Comparison of ENCODE assay signal across 12 mouse cellular contexts in genomic region chrX:146979931-146980330, GRCm38 (mm10). TPM values are rescaled to one million over a fixed set of nuclear protein-coding genes. Genes with fewer than 3 reads are reported as not detected.
A peak's percentile ranks its signal among the peaks of the same experiment; 100 is the strongest.
DNase-seq lines count a peak whose midpoint lies in the region; ATAC-seq and TF ChIP-seq lines count a peak whose summit lies in the region.
"Had no signal": no experiment of that assay in that cellular context is flagged by ENCODE, and none has a peak within 500 bp of the region (broad histone marks: within the 10 kb centered on the region; RNA-seq: fewer than 3 reads in every experiment).

No protein-coding gene starts in this region.

- peak; percentile 46 for DNase-seq in forebrain, embryonic 11.5 days (ENCODE audit: low spot score)
- DNase-seq in forebrain, embryonic 10.5 days (ENCODE audit: extremely low spot score, low spot score), result no peak
- DNase-seq in liver, result peak; percentile 3
- DNase-seq in liver, embryonic 11.5 days (ENCODE audit: low spot score), result no peak
- peak; percentile 13 for DNase-seq in ES-E14 (ENCODE audit: low read depth, low spot score)
- peak; percentile 20 for DNase-seq in embryonic facial prominence, embryonic 11.5 days (ENCODE audit: low spot score)
- DNase-seq in left cerebral cortex, postnatal 25 days (ENCODE audit: low spot score in 2 of 2), result no peak
- DNase-seq in left cerebral cortex, adult 11 months (ENCODE audit: low spot score), result no peak
- DNase-seq: thymus, postnatal 36 days had no signal

- no peak overlapping the region for H3K4me2 ChIP-seq in forebrain, embryonic 11.5 days (ENCODE audit: low read depth, low read length, severe bottlenecking)
- no peak overlapping the region for H3K4me2 ChIP-seq in liver, embryonic 11.5 days
- no peak overlapping the region for H3K4me2 ChIP-seq in embryonic facial prominence, embryonic 11.5 days (ENCODE audit: low read depth, low read length)
- H3K4me2 ChIP-seq: heart, embryonic 15.5 days; lung, embryonic 15.5 days had no signal

- ATAC-seq in forebrain, embryonic 11.5 days (replicated peaks; ENCODE audit: low FRiP score), result no peak
- no peak for ATAC-seq in liver, embryonic 11.5 days (replicated peaks; ENCODE audit: low FRiP score)
- ATAC-seq in embryonic facial prominence, embryonic 11.5 days (replicated peaks; ENCODE audit: insufficient number of reproducible peaks, low FRiP score, low TSS enrichment, low read depth), result no peak

- H3K27me3 ChIP-seq in forebrain, embryonic 11.5 days (ENCODE audit: control insufficient read depth, insufficient read depth, low read length), result no peaks in the 10 kb centered on the region
- H3K27me3 ChIP-seq in forebrain, embryonic 10.5 days (ENCODE audit: poor library complexity, severe bottlenecking), result no peaks in the 10 kb centered on the region
- H3K27me3 ChIP-seq in liver, embryonic 11.5 days (replicated peaks; ENCODE audit: control insufficient read depth, insufficient read depth, low read length), result no peaks in the 10 kb centered on the region
- H3K27me3 ChIP-seq in embryonic facial prominence, embryonic 11.5 days (ENCODE audit: control insufficient read depth, insufficient read depth, low read length), result no peaks in the 10 kb centered on the region
- H3K27me3 ChIP-seq: heart, embryonic 15.5 days; lung, embryonic 15.5 days had no signal

- 69% methylated on average over 5 of the region's 5 CpGs for WGBS in forebrain, embryonic 11.5 days
- WGBS in forebrain, embryonic 10.5 days, result 77% methylated on average over 5 of the region's 5 CpGs
- 56% methylated on average over 5 of the region's 5 CpGs for WGBS in liver, embryonic 11.5 days
- WGBS in embryonic facial prominence, embryonic 11.5 days, result 56% methylated on average over 5 of the region's 5 CpGs

- H3K27ac ChIP-seq in forebrain, embryonic 11.5 days (ENCODE audit: low read depth, low read length), result no peak overlapping the region
- H3K27ac ChIP-seq in forebrain, embryonic 10.5 days, result no peak overlapping the region
- H3K27ac ChIP-seq in liver, embryonic 11.5 days (ENCODE audit: low read depth, low read length), result no peak overlapping the region
- H3K27ac ChIP-seq in ES-E14 (ENCODE audit: insufficient read depth, low read depth, low read length, poor library complexity, severe bottlenecking), result no peak overlapping the region
- H3K27ac ChIP-seq in embryonic facial prominence, embryonic 11.5 days (replicated peaks; ENCODE audit: low read depth, low read length), result no peak overlapping the region
- H3K27ac ChIP-seq: heart, embryonic 15.5 days; lung, embryonic 15.5 days had no signal

- H3K9ac ChIP-seq in forebrain, embryonic 11.5 days (ENCODE audit: low read length), result no peak overlapping the region
- H3K9ac ChIP-seq in liver, embryonic 11.5 days (ENCODE audit: low read depth, low read length), result no peak overlapping the region
- H3K9ac ChIP-seq in ES-E14 (ENCODE audit: insufficient read depth, low read depth, low read length, poor library complexity, severe bottlenecking), result no peak overlapping the region
- H3K9ac ChIP-seq in embryonic facial prominence, embryonic 11.5 days (replicated peaks; ENCODE audit: low read length), result no peak overlapping the region
- H3K9ac ChIP-seq: heart, embryonic 15.5 days; lung, embryonic 15.5 days had no signal

- no peak overlapping the region for H3K4me3 ChIP-seq in forebrain, embryonic 11.5 days (ENCODE audit: low read depth, low read length)
- H3K4me3 ChIP-seq in forebrain, embryonic 10.5 days, result no peak overlapping the region
- no peak overlapping the region for H3K4me3 ChIP-seq in liver, embryonic 11.5 days (ENCODE audit: low read depth, low read length)
- no peak overlapping the region for H3K4me3 ChIP-seq in ES-E14 (ENCODE audit: insufficient read depth in 1 of 2, low read depth in 1 of 2, low read length in 2 of 2, poor library complexity in 1 of 2, severe bottlenecking in 1 of 2)
- no peak overlapping the region for H3K4me3 ChIP-seq in embryonic facial prominence, embryonic 11.5 days (ENCODE audit: low read depth, low read length)
- H3K4me3 ChIP-seq: heart, embryonic 15.5 days; lung, embryonic 15.5 days had no signal

- H3K4me1 ChIP-seq in forebrain, embryonic 11.5 days (replicated peaks; ENCODE audit: control insufficient read depth, insufficient read depth, low read length), result no peaks in the 10 kb centered on the region
- no peaks in the 10 kb centered on the region for H3K4me1 ChIP-seq in forebrain, embryonic 10.5 days
- H3K4me1 ChIP-seq in liver, embryonic 11.5 days (replicated peaks; ENCODE audit: control insufficient read depth, insufficient read depth, low read length), result no peaks in the 10 kb centered on the region
- H3K4me1 ChIP-seq in ES-E14 (ENCODE audit: control insufficient read depth in 2 of 2, insufficient read depth in 2 of 2, low read length in 2 of 2, poor library complexity in 1 of 2), result no peaks in the 10 kb centered on the region
- no peaks in the 10 kb centered on the region for H3K4me1 ChIP-seq in embryonic facial prominence, embryonic 11.5 days (ENCODE audit: control insufficient read depth, insufficient read depth, low read length)
- H3K4me1 ChIP-seq: heart, embryonic 15.5 days; lung, embryonic 15.5 days had no signal

- H3K36me3 ChIP-seq in forebrain, embryonic 11.5 days (ENCODE audit: control insufficient read depth, insufficient read depth, low read length), result no peaks in the 10 kb centered on the region
- no peaks in the 10 kb centered on the region for H3K36me3 ChIP-seq in forebrain, embryonic 10.5 days (replicated peaks)
- H3K36me3 ChIP-seq in liver, embryonic 11.5 days (ENCODE audit: control insufficient read depth, insufficient read depth, low read length), result no peaks in the 10 kb centered on the region
- no peaks in the 10 kb centered on the region for H3K36me3 ChIP-seq in ES-E14 (ENCODE audit: control insufficient read depth, insufficient read depth, low read length, poor library complexity, severe bottlenecking)
- H3K36me3 ChIP-seq in embryonic facial prominence, embryonic 11.5 days (replicated peaks; ENCODE audit: control insufficient read depth, insufficient read depth, low read depth, low read length), result no peaks in the 10 kb centered on the region
- H3K36me3 ChIP-seq: heart, embryonic 15.5 days; lung, embryonic 15.5 days had no signal

- intact Hi-C loops in left cerebral cortex, postnatal 25 days (cut with DNase I), result no loop called here

- in situ Hi-C loops in ES-E14 (cut with MboI; ENCODE audit: low sequenced_read_pairs in 2 of 2, unreplicated experiment in 2 of 2), result no loop called here

- H3K9me3 ChIP-seq in forebrain, embryonic 11.5 days (ENCODE audit: control insufficient read depth, low read length), result no peaks in the 10 kb centered on the region
- H3K9me3 ChIP-seq in forebrain, embryonic 10.5 days, result no peaks in the 10 kb centered on the region
- H3K9me3 ChIP-seq in liver, embryonic 11.5 days (ENCODE audit: control insufficient read depth, low read length), result no peaks in the 10 kb centered on the region
- no peaks in the 10 kb centered on the region for H3K9me3 ChIP-seq in ES-E14 (ENCODE audit: control insufficient read depth, insufficient read depth, low read depth, low read length)
- no peaks in the 10 kb centered on the region for H3K9me3 ChIP-seq in embryonic facial prominence, embryonic 11.5 days (replicated peaks; ENCODE audit: control insufficient read depth, low read length)
- H3K9me3 ChIP-seq: heart, embryonic 15.5 days; lung, embryonic 15.5 days had no signal

TF ChIP-seq in ES-E14, 5 proteins besides CTCF, POLR2A, EP300 and RAD21:
- TF ChIP-seq CHD2 (IDR thresholded peaks at IDR 0.05; ENCODE audit: low read depth, low read length) (no peak), MAFK (IDR thresholded peaks at IDR 0.05; ENCODE audit: insufficient read depth, low read depth, low read length) (no peak), ZC3H11A (IDR thresholded peaks at IDR 0.05; ENCODE audit: borderline replicate concordance, low read depth, low read length) (no peak), ZNF384 (IDR thresholded peaks at IDR 0.05; ENCODE audit: low read depth, low read length) (no peak)
TF ChIP-seq in ES-E14: peak in this region for 0.

RNA-seq across cellular contexts. Expression of gene Htr2c, which starts 17.6 kb away (rescaled TPM):
- polyA plus RNA-seq in forebrain, embryonic 11.5 days (2014; fragmentation: Nextera tagmentation; extraction: Ambion mirVana), result 0.40 and 0.48 TPM in 2 replicates
- 0.09 and 0.22 TPM in 2 replicates for polyA plus RNA-seq in forebrain, embryonic 10.5 days (2016; fragmentation: Nextera tagmentation; extraction: Ambion mirVana)
- polyA plus RNA-seq in liver, embryonic 11.5 days (2014; fragmentation: Nextera tagmentation; extraction: Ambion mirVana), result not detected in 2 replicates
- total RNA-seq in ES-E14 (2012; rRNA removed), result not detected in 2 replicates
- polyA plus RNA-seq in embryonic facial prominence, embryonic 11.5 days (2014; fragmentation: Nextera tagmentation; extraction: Ambion mirVana), result 0.38 TPM in 1 of 2 replicates, not detected in the other
- 10 to 100 TPM; 27.1 to 42.8 TPM for total RNA-seq in left cerebral cortex, postnatal 25 days (2021)
- polyA plus RNA-seq: heart, embryonic 15.5 days; lung, embryonic 15.5 days; small intestine, adult 2 months had no signal

Comparison
In these comparisons a context has a peak if more than half of its experiments do, and no peak if none do; other contexts are left out.
1. DNase-seq: peak in forebrain, embryonic 11.5 days (single experiment), liver (single experiment), ES-E14 (single experiment) and embryonic facial prominence, embryonic 11.5 days (single experiment); none in forebrain, embryonic 10.5 days (single experiment), liver, embryonic 11.5 days (single experiment), left cerebral cortex, postnatal 25 days (0 of 2) and left cerebral cortex, adult 11 months (single experiment).